20 mouse cellular contexts compared by ENCODE assay signal in genomic region chr12:112654076-112654475, GRCm38 (mm10). TPM values are rescaled to one million over a fixed set of nuclear protein-coding genes. Genes with fewer than 3 reads are reported as not detected.
DNase-seq lines count a peak whose midpoint lies in the region; ATAC-seq lines count a peak whose summit lies in the region.
"Had no signal": no experiment of that assay in that cellular context is flagged by ENCODE, and none has a peak within 500 bp of the region (broad histone marks: within the 10 kb centered on the region; RNA-seq: fewer than 3 reads in every experiment).

No protein-coding gene starts in this region.

- no peak overlapping the region for H3K4me3 ChIP-seq in heart, embryonic 13.5 days
- no peak overlapping the region for H3K4me3 ChIP-seq in hindbrain, embryonic 15.5 days
- H3K4me3 ChIP-seq in hindbrain, embryonic 16.5 days (ENCODE audit: low read length) = no peak overlapping the region
- H3K4me3 ChIP-seq in midbrain, embryonic 12.5 days = no peak overlapping the region
- H3K4me3 ChIP-seq in midbrain, embryonic 14.5 days (replicated peaks; ENCODE audit: low read depth, low read length) = no peak overlapping the region
- H3K4me3 ChIP-seq in neural tube, embryonic 13.5 days = no peak overlapping the region
- H3K4me3 ChIP-seq: forebrain, embryonic 13.5 days had no signal

- H3K27me3 ChIP-seq in heart, embryonic 13.5 days (replicated peaks) = no peaks in the 10 kb centered on the region
- no peaks in the 10 kb centered on the region for H3K27me3 ChIP-seq in hindbrain, embryonic 15.5 days
- no peaks in the 10 kb centered on the region for H3K27me3 ChIP-seq in hindbrain, embryonic 16.5 days (replicated peaks; ENCODE audit: control insufficient read depth, insufficient read depth, low read length)
- H3K27me3 ChIP-seq in midbrain, embryonic 12.5 days = no peaks in the 10 kb centered on the region
- H3K27me3 ChIP-seq in midbrain, embryonic 14.5 days (ENCODE audit: control insufficient read depth, insufficient read depth, low read length) = no peaks in the 10 kb centered on the region
- no peaks in the 10 kb centered on the region for H3K27me3 ChIP-seq in neural tube, embryonic 13.5 days
- H3K27me3 ChIP-seq: forebrain, embryonic 13.5 days had no signal

- intact Hi-C loops in heart, postnatal 14 days (cut with DNase I) = no loop called here

- no peak for DNase-seq in heart, postnatal 14 days
- no peak for DNase-seq in midbrain, embryonic 14.5 days
- DNase-seq in layer of hippocampus, adult 18-20 months (ENCODE audit: low spot score in 2 of 2) = no peak
- DNase-seq: adrenal gland, adult 2 months; cerebellum, adult 2 months; cerebellum, postnatal 36 days; gastrocnemius, postnatal 10 days; kidney, postnatal 25 days; lung, adult 2 months; lung, postnatal 36 days; right cerebral cortex, postnatal 25 days; thymus, adult 18-20 months; thymus, postnatal 4 days had no signal

- peaks cover 98% of the 10 kb centered on the region for H3K36me3 ChIP-seq in heart, embryonic 13.5 days
- peaks cover 61% of the 10 kb centered on the region for H3K36me3 ChIP-seq in hindbrain, embryonic 15.5 days
- H3K36me3 ChIP-seq in hindbrain, embryonic 16.5 days (ENCODE audit: control insufficient read depth, insufficient read depth, low read length) = peaks cover 60% of the 10 kb centered on the region
- peaks cover 91% of the 10 kb centered on the region for H3K36me3 ChIP-seq in midbrain, embryonic 12.5 days
- H3K36me3 ChIP-seq in midbrain, embryonic 14.5 days (ENCODE audit: control insufficient read depth, insufficient read depth, low read length) = peaks cover 89% of the 10 kb centered on the region
- peaks cover 96% of the 10 kb centered on the region for H3K36me3 ChIP-seq in neural tube, embryonic 13.5 days

- peaks cover 40% of the 10 kb centered on the region for H3K4me1 ChIP-seq in heart, embryonic 13.5 days
- H3K4me1 ChIP-seq in hindbrain, embryonic 15.5 days (replicated peaks) = 0 out of 2 replicates have a peak, but pooled peaks cover 5% of the 10 kb centered on the region
- peaks cover 4% of the 10 kb centered on the region; the same call in 1 of the 2 replicates for H3K4me1 ChIP-seq in hindbrain, embryonic 16.5 days (ENCODE audit: control insufficient read depth, insufficient read depth, low read depth, low read length)
- H3K4me1 ChIP-seq in midbrain, embryonic 12.5 days = no peaks in the 10 kb centered on the region; the same call in 1 of the 2 replicates
- H3K4me1 ChIP-seq in midbrain, embryonic 14.5 days (ENCODE audit: control insufficient read depth, insufficient read depth, low read length) = no peaks in the 10 kb centered on the region
- H3K4me1 ChIP-seq in neural tube, embryonic 13.5 days (replicated peaks) = peaks cover 19% of the 10 kb centered on the region

- peak overlapping the region; percentile 70 for H3K9ac ChIP-seq in heart, embryonic 13.5 days
- H3K9ac ChIP-seq in hindbrain, embryonic 15.5 days = no peak overlapping the region
- no peak overlapping the region for H3K9ac ChIP-seq in hindbrain, embryonic 16.5 days (ENCODE audit: low read depth, low read length)
- no peak overlapping the region for H3K9ac ChIP-seq in midbrain, embryonic 12.5 days (replicated peaks)
- H3K9ac ChIP-seq in midbrain, embryonic 14.5 days (replicated peaks; ENCODE audit: low read length) = no peak overlapping the region
- H3K9ac ChIP-seq in neural tube, embryonic 13.5 days = no peak overlapping the region
- H3K9ac ChIP-seq: forebrain, embryonic 13.5 days had no signal

- peak overlapping the region; percentile 16; the same call in 1 of the 2 replicates for H3K4me2 ChIP-seq in heart, embryonic 13.5 days
- no peak overlapping the region for H3K4me2 ChIP-seq in hindbrain, embryonic 15.5 days
- H3K4me2 ChIP-seq in hindbrain, embryonic 16.5 days (ENCODE audit: low read length) = no peak overlapping the region
- no peak overlapping the region for H3K4me2 ChIP-seq in midbrain, embryonic 12.5 days (replicated peaks)
- no peak overlapping the region for H3K4me2 ChIP-seq in midbrain, embryonic 14.5 days (ENCODE audit: low read length)
- no peak overlapping the region for H3K4me2 ChIP-seq in neural tube, embryonic 13.5 days
- H3K4me2 ChIP-seq: forebrain, embryonic 13.5 days; liver, embryonic 11.5 days had no signal

- no peak for ATAC-seq in heart, embryonic 13.5 days (ENCODE audit: extremely low read depth, insufficient number of reproducible peaks, low FRiP score, low TSS enrichment)
- ATAC-seq in hindbrain, embryonic 15.5 days (ENCODE audit: low FRiP score, low read depth) = no peak
- ATAC-seq in hindbrain, embryonic 16.5 days = no peak
- ATAC-seq in midbrain, embryonic 12.5 days (ENCODE audit: low FRiP score, low read depth) = no peak
- ATAC-seq in midbrain, embryonic 14.5 days (ENCODE audit: low FRiP score, low TSS enrichment) = no peak
- no peak for ATAC-seq in neural tube, embryonic 13.5 days (ENCODE audit: low read depth)

- peak overlapping the region; percentile 88 for H3K27ac ChIP-seq in heart, embryonic 13.5 days (replicated peaks)
- 0 out of 2 replicates have a peak overlapping the region, but pooled peaks have one; percentile 9 for H3K27ac ChIP-seq in hindbrain, embryonic 15.5 days (replicated peaks)
- no peak overlapping the region for H3K27ac ChIP-seq in hindbrain, embryonic 16.5 days (ENCODE audit: low read depth, low read length)
- peak overlapping the region; percentile 47; the same call in 1 of the 2 replicates for H3K27ac ChIP-seq in midbrain, embryonic 12.5 days (replicated peaks)
- no peak overlapping the region for H3K27ac ChIP-seq in midbrain, embryonic 14.5 days (replicated peaks; ENCODE audit: low read depth, low read length)
- H3K27ac ChIP-seq in neural tube, embryonic 13.5 days (replicated peaks) = 0 out of 2 replicates have a peak overlapping the region, but pooled peaks have one; percentile 11
- H3K27ac ChIP-seq: forebrain, embryonic 13.5 days had no signal

- 90% methylated on average over 5 of the region's 5 CpGs for whole genome bisulfite sequencing in heart, embryonic 13.5 days
- 79% methylated on average over 5 of the region's 5 CpGs for WGBS in hindbrain, embryonic 15.5 days
- 89% methylated on average over 5 of the region's 5 CpGs for WGBS in hindbrain, embryonic 16.5 days
- WGBS in midbrain, embryonic 12.5 days = 96% methylated on average over 5 of the region's 5 CpGs
- 91% methylated on average over 5 of the region's 5 CpGs for WGBS in midbrain, embryonic 14.5 days
- 83% methylated on average over 5 of the region's 5 CpGs for WGBS in neural tube, embryonic 13.5 days

- H3K9me3 ChIP-seq in heart, embryonic 13.5 days = no peaks in the 10 kb centered on the region
- H3K9me3 ChIP-seq in hindbrain, embryonic 15.5 days = no peaks in the 10 kb centered on the region
- no peaks in the 10 kb centered on the region for H3K9me3 ChIP-seq in hindbrain, embryonic 16.5 days (ENCODE audit: control insufficient read depth, low read length)
- H3K9me3 ChIP-seq in midbrain, embryonic 12.5 days = no peaks in the 10 kb centered on the region
- H3K9me3 ChIP-seq in midbrain, embryonic 14.5 days (ENCODE audit: control insufficient read depth, low read length) = no peaks in the 10 kb centered on the region
- H3K9me3 ChIP-seq in neural tube, embryonic 13.5 days = no peaks in the 10 kb centered on the region
- H3K9me3 ChIP-seq: forebrain, embryonic 13.5 days had no signal

RNA-seq across cellular contexts. Expression of gene Siva1, which starts 9.6 kb away (rescaled TPM):
- polyA plus RNA-seq in heart, embryonic 13.5 days (2015; fragmentation: Nextera tagmentation; extraction: Ambion mirVana) = 129 and 149 TPM in 2 replicates
- total RNA-seq in heart, postnatal 14 days (2021) = 10 to 100 TPM; 25.4 to 30.9 TPM
- 55.6 and 61.2 TPM in 2 replicates for polyA plus RNA-seq in hindbrain, embryonic 15.5 days (2015; fragmentation: Nextera tagmentation; extraction: Ambion mirVana)
- 48.1 and 57.5 TPM in 2 replicates for polyA plus RNA-seq in hindbrain, embryonic 16.5 days (2015; fragmentation: Nextera tagmentation; extraction: Ambion mirVana)
- 133 and 150 TPM in 2 replicates for polyA plus RNA-seq in midbrain, embryonic 12.5 days (2016; fragmentation: Nextera tagmentation; extraction: Ambion mirVana)
- 62.3 and 63.9 TPM in 2 replicates for polyA plus RNA-seq in midbrain, embryonic 14.5 days (2014; fragmentation: Nextera tagmentation; extraction: Ambion mirVana)
- 66.3 and 75.0 TPM in 2 replicates for polyA plus RNA-seq in neural tube, embryonic 13.5 days (2015; fragmentation: Nextera tagmentation; extraction: Ambion mirVana)
- total RNA-seq in layer of hippocampus, adult 18-20 months (2021) = 10 to 100 TPM; 23.4 TPM

RNA-seq across cellular contexts. Expression of gene Akt1, which starts 20.6 kb away (rescaled TPM):
- 59.2 and 66.6 TPM in 2 replicates for polyA plus RNA-seq in heart, embryonic 13.5 days (2015; fragmentation: Nextera tagmentation; extraction: Ambion mirVana)
- total RNA-seq in heart, postnatal 14 days (2021) = 100 to 1,000 TPM; 217 to 237 TPM
- polyA plus RNA-seq in hindbrain, embryonic 15.5 days (2015; fragmentation: Nextera tagmentation; extraction: Ambion mirVana) = 150 and 159 TPM in 2 replicates
- polyA plus RNA-seq in hindbrain, embryonic 16.5 days (2015; fragmentation: Nextera tagmentation; extraction: Ambion mirVana) = 55.6 and 62.3 TPM in 2 replicates
- 74.7 and 80.0 TPM in 2 replicates for polyA plus RNA-seq in midbrain, embryonic 12.5 days (2016; fragmentation: Nextera tagmentation; extraction: Ambion mirVana)
- polyA plus RNA-seq in midbrain, embryonic 14.5 days (2014; fragmentation: Nextera tagmentation; extraction: Ambion mirVana) = 64.8 and 82.1 TPM in 2 replicates
- 73.4 and 101 TPM in 2 replicates for polyA plus RNA-seq in neural tube, embryonic 13.5 days (2015; fragmentation: Nextera tagmentation; extraction: Ambion mirVana)
- 100 to 1,000 TPM; 169 to 170 TPM for total RNA-seq in layer of hippocampus, adult 18-20 months (2021)

RNA-seq across cellular contexts. Expression of gene Zbtb42, which starts 24.6 kb away (rescaled TPM):
- polyA plus RNA-seq in heart, embryonic 13.5 days (2015; fragmentation: Nextera tagmentation; extraction: Ambion mirVana) = 5.8 and 6.2 TPM in 2 replicates
- 1 to 10 TPM; 5.8 to 7.2 TPM for total RNA-seq in heart, postnatal 14 days (2021)
- polyA plus RNA-seq in hindbrain, embryonic 15.5 days (2015; fragmentation: Nextera tagmentation; extraction: Ambion mirVana) = 2.3 and 4.2 TPM in 2 replicates
- 2.4 and 4.0 TPM in 2 replicates for polyA plus RNA-seq in hindbrain, embryonic 16.5 days (2015; fragmentation: Nextera tagmentation; extraction: Ambion mirVana)
- polyA plus RNA-seq in midbrain, embryonic 12.5 days (2016; fragmentation: Nextera tagmentation; extraction: Ambion mirVana) = 5.2 and 7.3 TPM in 2 replicates
- 1.9 and 3.5 TPM in 2 replicates for polyA plus RNA-seq in midbrain, embryonic 14.5 days (2014; fragmentation: Nextera tagmentation; extraction: Ambion mirVana)
- polyA plus RNA-seq in neural tube, embryonic 13.5 days (2015; fragmentation: Nextera tagmentation; extraction: Ambion mirVana) = 2.1 TPM in 2 replicates
- under 1 TPM; 0.61 to 0.97 TPM for total RNA-seq in layer of hippocampus, adult 18-20 months (2021)

RNA-seq across cellular contexts. Expression of gene Adssl1, which starts 34.2 kb away (rescaled TPM):
- 69.3 and 83.9 TPM in 2 replicates for polyA plus RNA-seq in heart, embryonic 13.5 days (2015; fragmentation: Nextera tagmentation; extraction: Ambion mirVana)
- total RNA-seq in heart, postnatal 14 days (2021) = 100 to 1,000 TPM; 119 to 129 TPM
- polyA plus RNA-seq in hindbrain, embryonic 15.5 days (2015; fragmentation: Nextera tagmentation; extraction: Ambion mirVana) = 5.8 and 6.3 TPM in 2 replicates
- 7.7 and 7.9 TPM in 2 replicates for polyA plus RNA-seq in hindbrain, embryonic 16.5 days (2015; fragmentation: Nextera tagmentation; extraction: Ambion mirVana)
- 1.5 and 1.9 TPM in 2 replicates for polyA plus RNA-seq in midbrain, embryonic 12.5 days (2016; fragmentation: Nextera tagmentation; extraction: Ambion mirVana)
- polyA plus RNA-seq in midbrain, embryonic 14.5 days (2014; fragmentation: Nextera tagmentation; extraction: Ambion mirVana) = 2.8 and 3.1 TPM in 2 replicates
- polyA plus RNA-seq in neural tube, embryonic 13.5 days (2015; fragmentation: Nextera tagmentation; extraction: Ambion mirVana) = 3.2 and 3.6 TPM in 2 replicates
- total RNA-seq in layer of hippocampus, adult 18-20 months (2021) = 10 to 100 TPM; 14.3 to 15.7 TPM

Comparison
In these comparisons a context has a peak if more than half of its experiments do, and no peak if none do; other contexts are left out.
1. H3K27ac ChIP-seq: peak in heart, embryonic 13.5 days (single experiment), hindbrain, embryonic 15.5 days (single experiment), midbrain, embryonic 12.5 days (single experiment) and neural tube, embryonic 13.5 days (single experiment); none in hindbrain, embryonic 16.5 days (single experiment) and midbrain, embryonic 14.5 days (single experiment).